8 mouse cellular contexts compared by ENCODE assay signal in the genomic region with DNA sequence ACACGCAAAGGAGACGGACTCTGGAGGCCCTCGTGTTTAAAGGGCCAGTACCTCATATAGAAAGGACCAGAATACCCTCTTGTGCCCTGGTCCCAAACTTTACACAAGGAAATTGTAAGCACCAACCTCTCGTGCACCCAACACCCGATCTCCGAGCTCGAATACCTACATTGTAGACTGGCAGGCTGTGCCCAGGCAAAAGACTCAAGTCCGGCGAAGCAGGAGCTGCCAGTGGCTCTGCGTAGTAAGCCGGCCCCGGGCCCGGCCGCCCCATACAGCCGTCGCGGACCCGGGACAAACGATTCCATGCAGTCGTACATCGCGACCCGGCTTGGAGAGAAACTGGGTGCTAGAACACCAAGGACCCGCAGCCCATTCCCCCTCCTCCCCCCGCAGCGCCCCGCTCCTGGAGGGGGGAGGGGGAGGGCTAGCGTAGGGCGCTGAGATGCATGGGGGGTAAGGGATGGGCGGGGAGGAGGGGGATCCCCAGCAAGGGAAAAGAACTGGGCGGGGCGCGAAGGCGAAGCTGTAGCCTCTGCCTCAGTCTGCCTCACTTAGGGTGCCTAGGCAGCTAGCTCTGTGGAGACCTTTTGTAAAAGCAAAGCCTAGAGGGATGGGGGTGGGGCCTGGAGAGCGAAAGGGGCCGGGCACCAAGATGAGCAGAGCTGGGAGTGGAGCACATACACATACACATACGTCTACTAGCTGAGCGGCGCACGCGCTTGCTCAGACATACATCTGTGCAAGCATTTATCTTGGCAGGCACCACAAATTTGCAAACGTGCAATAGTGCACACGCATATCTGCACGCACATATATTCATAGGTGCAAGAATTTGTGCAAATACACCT. TPM values are rescaled to one million over a fixed set of nuclear protein-coding genes. Genes with fewer than 3 reads are reported as not detected.
DNase-seq lines count a peak whose midpoint lies in the region; ATAC-seq lines count a peak whose summit lies in the region.

No protein-coding gene starts in this region.

- WGBS in intestine, embryonic 16.5 days: under 1% methylated on average over 37 of the region's 44 CpGs
- WGBS in midbrain, embryonic 10.5 days: under 1% methylated on average over 43 of the region's 44 CpGs

- peaks cover 21% of the 10 kb centered on the region for H3K4me1 ChIP-seq in erythroblast, embryonic 14.5 days (ENCODE audit: control insufficient read depth)
- peaks cover 52% of the 10 kb centered on the region for H3K4me1 ChIP-seq in intestine, embryonic 16.5 days (ENCODE audit: control insufficient read depth, insufficient read depth, low read length)
- H3K4me1 ChIP-seq in midbrain, embryonic 10.5 days: peaks cover 86% of the 10 kb centered on the region

- peak overlapping the region; percentile 55 for H3K4me3 ChIP-seq in erythroblast, embryonic 14.5 days (replicated peaks)
- peak overlapping the region; percentile 69 for H3K4me3 ChIP-seq in intestine, embryonic 16.5 days (ENCODE audit: low read length)
- peak overlapping the region; percentile 70 for H3K4me3 ChIP-seq in midbrain, embryonic 10.5 days

- ATAC-seq in erythroblast, adult 5-6 weeks (replicated peaks; ENCODE audit: low FRiP score, poor library complexity, severe bottlenecking): no peak
- ATAC-seq in intestine, embryonic 16.5 days: peak; percentile 77

- DNase-seq in embryo, embryonic 10 days (ENCODE audit: low spot score): peak; percentile 82
- peak; percentile 72 to 74 for DNase-seq in gastrocnemius, postnatal 36 days
- DNase-seq in left cerebral cortex, postnatal 4 days: peak; percentile 56
- peak; percentile 72 for DNase-seq in midbrain, embryonic 10.5 days (ENCODE audit: low spot score)
- DNase-seq in skeletal muscle tissue, adult 2 months (ENCODE audit: low read depth, low spot score): peak; percentile 77

- H3K27ac ChIP-seq in intestine, embryonic 16.5 days (ENCODE audit: low read length): peak overlapping the region; percentile 98
- H3K27ac ChIP-seq in midbrain, embryonic 10.5 days (replicated peaks): peak overlapping the region; percentile 75

- no peaks in the 10 kb centered on the region; the same call in 1 of the 2 replicates for H3K9me3 ChIP-seq in erythroblast, embryonic 14.5 days (ENCODE audit: control insufficient read depth, low read length)
- no peaks in the 10 kb centered on the region for H3K9me3 ChIP-seq in intestine, embryonic 16.5 days (ENCODE audit: control insufficient read depth, low read length)
- H3K9me3 ChIP-seq in midbrain, embryonic 10.5 days (replicated peaks): no peaks in the 10 kb centered on the region

- intact Hi-C loops in gastrocnemius, postnatal 36 days (cut with DNase I): no loop called here
- intact Hi-C loops in left cerebral cortex, postnatal 4 days (cut with DNase I): loop anchor here (5.0 kb wide), 1 partner anchor 81 kb away; a partner anchor contains a TSS

- H3K27me3 ChIP-seq in erythroblast, embryonic 14.5 days (ENCODE audit: control insufficient read depth): peaks cover 98% of the 10 kb centered on the region
- no peaks in the 10 kb centered on the region for H3K27me3 ChIP-seq in intestine, embryonic 16.5 days (replicated peaks; ENCODE audit: control insufficient read depth, insufficient read depth, low read length)
- peaks cover 100% of the 10 kb centered on the region for H3K27me3 ChIP-seq in midbrain, embryonic 10.5 days (ENCODE audit: low read depth, poor library complexity, severe bottlenecking)

- peak overlapping the region; percentile 80 for H3K9ac ChIP-seq in intestine, embryonic 16.5 days (ENCODE audit: low read depth, low read length)

- H3K36me3 ChIP-seq in erythroblast, embryonic 14.5 days (ENCODE audit: control insufficient read depth): no peaks in the 10 kb centered on the region
- no peaks in the 10 kb centered on the region for H3K36me3 ChIP-seq in intestine, embryonic 16.5 days (ENCODE audit: control insufficient read depth, insufficient read depth, low read length)
- H3K36me3 ChIP-seq in midbrain, embryonic 10.5 days: no peaks in the 10 kb centered on the region

- peak overlapping the region; percentile 96 for H3K4me2 ChIP-seq in intestine, embryonic 16.5 days (ENCODE audit: low read depth, low read length)

RNA-seq across cellular contexts. Expression of a gene that starts 11.2 kb away (rescaled TPM):
- 0.09 TPM in 2 replicates for polyA plus RNA-seq in erythroblast, embryonic 14.5 days (2012)
- 0.84 and 1.5 TPM in 2 replicates for total RNA-seq in erythroblast, adult 5-6 weeks (2015; ENCODE audit: low replicate concordance)
- 0.84 and 5.2 TPM in 2 replicates for total RNA-seq in erythroblast, adult 5-6 weeks (2017; ENCODE audit: low replicate concordance)
- total RNA-seq in gastrocnemius, postnatal 36 days (2021): 1 to 10 TPM; 9.3 to 9.9 TPM
- polyA plus RNA-seq in intestine, embryonic 16.5 days (2015; fragmentation: Nextera tagmentation; extraction: Ambion mirVana): 13.6 and 14.7 TPM in 2 replicates
- total RNA-seq in left cerebral cortex, postnatal 4 days (2021): 10 to 100 TPM; 15.9 to 16.9 TPM
- polyA plus RNA-seq in midbrain, embryonic 10.5 days (2016; fragmentation: Nextera tagmentation; extraction: Ambion mirVana): 14.3 and 16.2 TPM in 2 replicates

RNA-seq across cellular contexts. Expression of a gene that starts 14.4 kb away (rescaled TPM):
- 1.4 and 2.1 TPM in 2 replicates for polyA plus RNA-seq in erythroblast, embryonic 14.5 days (2012)
- total RNA-seq in erythroblast, adult 5-6 weeks (2015; ENCODE audit: low replicate concordance): 36.8 and 55.3 TPM in 2 replicates
- 31.0 and 35.5 TPM in 2 replicates for total RNA-seq in erythroblast, adult 5-6 weeks (2017; ENCODE audit: low replicate concordance)
- 1 to 10 TPM in 1 of 2 experiments, under 1 TPM in 1; 0.69 to 1.3 TPM for total RNA-seq in gastrocnemius, postnatal 36 days (2021)
- polyA plus RNA-seq in intestine, embryonic 16.5 days (2015; fragmentation: Nextera tagmentation; extraction: Ambion mirVana): 9.5 and 10.3 TPM in 2 replicates
- 1 to 10 TPM in 1 of 2 experiments, under 1 TPM in 1; 0.74 to 1.1 TPM for total RNA-seq in left cerebral cortex, postnatal 4 days (2021)
- 0.31 and 0.56 TPM in 2 replicates for polyA plus RNA-seq in midbrain, embryonic 10.5 days (2016; fragmentation: Nextera tagmentation; extraction: Ambion mirVana)

RNA-seq across cellular contexts. Expression of a gene that starts 24.2 kb away (rescaled TPM):
- not detected in 2 replicates for polyA plus RNA-seq in erythroblast, embryonic 14.5 days (2012)
- total RNA-seq in erythroblast, adult 5-6 weeks (2015; ENCODE audit: low replicate concordance): not detected in 2 replicates
- not detected in 2 replicates for total RNA-seq in erythroblast, adult 5-6 weeks (2017; ENCODE audit: low replicate concordance)
- total RNA-seq in gastrocnemius, postnatal 36 days (2021): not detected
- polyA plus RNA-seq in intestine, embryonic 16.5 days (2015; fragmentation: Nextera tagmentation; extraction: Ambion mirVana): 0.13 TPM in 1 of 2 replicates, not detected in the other
- not detected for total RNA-seq in left cerebral cortex, postnatal 4 days (2021)
- 0.35 and 0.41 TPM in 2 replicates for polyA plus RNA-seq in midbrain, embryonic 10.5 days (2016; fragmentation: Nextera tagmentation; extraction: Ambion mirVana)

RNA-seq across cellular contexts. Expression of a gene that starts 33.1 kb away (rescaled TPM):
- polyA plus RNA-seq in erythroblast, embryonic 14.5 days (2012): 3.2 and 3.5 TPM in 2 replicates
- total RNA-seq in erythroblast, adult 5-6 weeks (2015; ENCODE audit: low replicate concordance): 5.9 and 15.6 TPM in 2 replicates
- 2.5 and 10.7 TPM in 2 replicates for total RNA-seq in erythroblast, adult 5-6 weeks (2017; ENCODE audit: low replicate concordance)
- total RNA-seq in gastrocnemius, postnatal 36 days (2021): 10 to 100 TPM; 12.8 to 13.4 TPM
- polyA plus RNA-seq in intestine, embryonic 16.5 days (2015; fragmentation: Nextera tagmentation; extraction: Ambion mirVana): 74.2 and 77.6 TPM in 2 replicates
- total RNA-seq in left cerebral cortex, postnatal 4 days (2021): 10 to 100 TPM; 31.4 to 33.7 TPM
- 59.2 and 63.2 TPM in 2 replicates for polyA plus RNA-seq in midbrain, embryonic 10.5 days (2016; fragmentation: Nextera tagmentation; extraction: Ambion mirVana)

RNA-seq across cellular contexts. Expression of a gene that starts 41.6 kb away (rescaled TPM):
- 0.97 and 1.4 TPM in 2 replicates for polyA plus RNA-seq in erythroblast, embryonic 14.5 days (2012)
- 2.9 TPM in 1 of 2 replicates, not detected in the other for total RNA-seq in erythroblast, adult 5-6 weeks (2015; ENCODE audit: low replicate concordance)
- 9.3 and 12.5 TPM in 2 replicates for total RNA-seq in erythroblast, adult 5-6 weeks (2017; ENCODE audit: low replicate concordance)
- total RNA-seq in gastrocnemius, postnatal 36 days (2021): 1 to 10 TPM; 7.5 to 7.6 TPM
- 33.2 and 38.4 TPM in 2 replicates for polyA plus RNA-seq in intestine, embryonic 16.5 days (2015; fragmentation: Nextera tagmentation; extraction: Ambion mirVana)
- 10 to 100 TPM; 27.8 TPM for total RNA-seq in left cerebral cortex, postnatal 4 days (2021)
- polyA plus RNA-seq in midbrain, embryonic 10.5 days (2016; fragmentation: Nextera tagmentation; extraction: Ambion mirVana): 32.8 and 38.8 TPM in 2 replicates

Comparison
In these comparisons a context has a peak if more than half of its experiments do, and no peak if none do; other contexts are left out.
1. RNA of a gene that starts 14.4 kb away (total RNA-seq): 31.0 to 55.3 TPM in erythroblast, adult 5-6 weeks; 0.69 to 1.3 TPM in gastrocnemius, postnatal 36 days and 0.74 to 1.1 TPM in left cerebral cortex, postnatal 4 days; every median in the first group is over 10 times any median in the second.
2. Peak in every context shown above with its lines, with median percentiles within 50 percentile points of each other: H3K4me3 ChIP-seq and DNase-seq.